In genomic region chr5:122780791-122781432, GRCm38 (mm10) we compare ENCODE assay signal across 17 mouse cellular contexts. TPM values are rescaled to one million over a fixed set of nuclear protein-coding genes. Genes with fewer than 3 reads are reported as not detected.
A peak's percentile ranks its signal among the peaks of the same experiment; 100 is the strongest.
DNase-seq lines count a peak whose midpoint lies in the region; ATAC-seq and TF ChIP-seq lines count a peak whose summit lies in the region.
"Had no signal": no experiment of that assay in that cellular context is flagged by ENCODE, and none has a peak within 500 bp of the region (broad histone marks: within the 10 kb centered on the region; RNA-seq: fewer than 3 reads in every experiment).

No protein-coding gene starts in this region.

- TF ChIP-seq EP300 in MEL (IDR thresholded peaks at IDR 0.05; ENCODE audit: low read depth in 1 of 2, low read length in 2 of 2) = no peak

- H3K27me3 ChIP-seq in hindbrain, postnatal 0 days (ENCODE audit: insufficient read depth, low read length) = no peaks in the 10 kb centered on the region
- H3K27me3 ChIP-seq in hindbrain, embryonic 12.5 days = no peaks in the 10 kb centered on the region
- H3K27me3 ChIP-seq in lung, embryonic 14.5 days (ENCODE audit: insufficient read depth, low read length) = no peaks in the 10 kb centered on the region
- no peaks in the 10 kb centered on the region for H3K27me3 ChIP-seq in MEL (ENCODE audit: control insufficient read depth in 1 of 2, insufficient read depth in 2 of 2, low read length in 2 of 2)
- H3K27me3 ChIP-seq in limb, embryonic 10.5 days (ENCODE audit: low read depth, poor library complexity, severe bottlenecking) = no peaks in the 10 kb centered on the region
- H3K27me3 ChIP-seq: embryonic facial prominence, embryonic 12.5 days; neural tube, embryonic 12.5 days had no signal

- no peak overlapping the region for H3K9ac ChIP-seq in hindbrain, postnatal 0 days (replicated peaks; ENCODE audit: low read length)
- H3K9ac ChIP-seq in hindbrain, embryonic 12.5 days = no peak overlapping the region
- no peak overlapping the region for H3K9ac ChIP-seq in lung, embryonic 14.5 days
- H3K9ac ChIP-seq in MEL (ENCODE audit: control insufficient read depth, low read depth, low read length, poor library complexity, severe bottlenecking) = no peak overlapping the region
- H3K9ac ChIP-seq: embryonic facial prominence, embryonic 12.5 days; neural tube, embryonic 12.5 days had no signal

- TF ChIP-seq RAD21 in MEL (IDR thresholded peaks at IDR 0.05; ENCODE audit: low read depth, low read length) = peak; percentile 13; the same call in 1 of the 2 replicates

- 88% methylated on average over 19 of the region's 19 CpGs for WGBS in hindbrain, postnatal 0 days
- 91% methylated on average over 19 of the region's 19 CpGs for WGBS in hindbrain, embryonic 12.5 days
- WGBS in lung, embryonic 14.5 days = 90% methylated on average over 19 of the region's 19 CpGs
- WGBS in limb, embryonic 10.5 days = 91% methylated on average over 19 of the region's 19 CpGs

- peak; percentile 19; the same call in 1 of the 2 replicates for TF ChIP-seq CTCF in hindbrain, postnatal 0 days (IDR thresholded peaks at IDR 0.05; ENCODE audit: low read depth)
- peak; percentile 26; the same call in 1 of the 2 replicates for TF ChIP-seq CTCF in lung, embryonic 14.5 days (IDR thresholded peaks at IDR 0.05; ENCODE audit: low read depth)
- peak; percentile 38 to 51 (median 44); a peak in 5 of 6 replicates for TF ChIP-seq CTCF in MEL (IDR thresholded peaks at IDR 0.05 in 2 of 3, conservative IDR thresholded peaks at IDR 0.05 in 1 of 3; ENCODE audit: control insufficient read depth in 1 of 3, insufficient read depth in 1 of 3, low read depth in 2 of 3, low read length in 3 of 3, poor library complexity in 1 of 3, severe bottlenecking in 1 of 3)

- peaks cover 12% of the 10 kb centered on the region for H3K79me2 ChIP-seq in MEL (ENCODE audit: control insufficient read depth, insufficient read depth, low read length, poor library complexity)

- no peak overlapping the region for H3K4me3 ChIP-seq in hindbrain, postnatal 0 days (ENCODE audit: low read length)
- no peak overlapping the region for H3K4me3 ChIP-seq in hindbrain, embryonic 12.5 days
- no peak overlapping the region for H3K4me3 ChIP-seq in lung, embryonic 14.5 days (ENCODE audit: low read depth, low read length)
- H3K4me3 ChIP-seq in MEL (ENCODE audit: control insufficient read depth in 1 of 2, insufficient read depth in 1 of 2, low read depth in 2 of 2, low read length in 2 of 2) = no peak overlapping the region
- H3K4me3 ChIP-seq in limb, embryonic 10.5 days = 0 out of 2 replicates have a peak overlapping the region, but pooled peaks have one; percentile 6
- H3K4me3 ChIP-seq: neural tube, embryonic 12.5 days had no signal

- no peak for ATAC-seq in hindbrain, postnatal 0 days
- ATAC-seq in hindbrain, embryonic 12.5 days (ENCODE audit: low FRiP score) = no peak
- ATAC-seq in lung, embryonic 14.5 days (ENCODE audit: insufficient read depth) = no peak
- ATAC-seq: hindbrain, embryonic 16.5 days; midbrain, embryonic 16.5 days had no signal

- TF ChIP-seq POLR2A in MEL (IDR thresholded peaks at IDR 0.05; ENCODE audit: control insufficient read depth in 1 of 2, insufficient read depth in 1 of 2, low read depth in 1 of 2, low read length in 2 of 2, poor library complexity in 1 of 2) = no peak

- DNase-seq in hindbrain, postnatal 0 days (ENCODE audit: low spot score) = no peak
- no peak for DNase-seq in lung, embryonic 14.5 days
- no peak for DNase-seq in lung, adult 18-20 months
- no peak for DNase-seq in MEL (ENCODE audit: low read depth, low spot score)
- no peak for DNase-seq in limb, embryonic 10.5 days (ENCODE audit: low spot score)
- DNase-seq in right cerebral cortex, postnatal 36 days (ENCODE audit: low spot score in 2 of 2) = no peak
- DNase-seq: adrenal gland, postnatal 36 days; cerebellum, postnatal 14 days; gastrocnemius, postnatal 14 days; kidney, postnatal 10 days; thymus, postnatal 36 days had no signal

- H3K4me1 ChIP-seq in hindbrain, postnatal 0 days (ENCODE audit: insufficient read depth, low read length) = no peaks in the 10 kb centered on the region
- H3K4me1 ChIP-seq in hindbrain, embryonic 12.5 days = peaks cover 8% of the 10 kb centered on the region
- no peaks in the 10 kb centered on the region for H3K4me1 ChIP-seq in lung, embryonic 14.5 days (ENCODE audit: insufficient read depth)
- peaks cover 4 to 22% of the 10 kb centered on the region in 2 experiments for H3K4me1 ChIP-seq in MEL (ENCODE audit: control insufficient read depth in 1 of 2, insufficient read depth in 2 of 2, low read length in 2 of 2)
- peaks cover 26% of the 10 kb centered on the region for H3K4me1 ChIP-seq in limb, embryonic 10.5 days

- H3K36me3 ChIP-seq in hindbrain, postnatal 0 days (ENCODE audit: insufficient read depth, low read length) = no peaks in the 10 kb centered on the region
- peaks cover under 1% of the 10 kb centered on the region; the same call in 1 of the 2 replicates for H3K36me3 ChIP-seq in hindbrain, embryonic 12.5 days
- H3K36me3 ChIP-seq in lung, embryonic 14.5 days (ENCODE audit: insufficient read depth) = no peaks in the 10 kb centered on the region
- H3K36me3 ChIP-seq in MEL (ENCODE audit: control insufficient read depth in 1 of 2, insufficient read depth in 2 of 2, low read length in 2 of 2) = peaks cover 0 to 3% of the 10 kb centered on the region in 2 experiments; a peak in 1 of 4 replicates
- H3K36me3 ChIP-seq in limb, embryonic 10.5 days = peaks cover 12% of the 10 kb centered on the region
- H3K36me3 ChIP-seq: neural tube, embryonic 12.5 days had no signal

- H3K27ac ChIP-seq in hindbrain, postnatal 0 days = no peak overlapping the region
- H3K27ac ChIP-seq in hindbrain, embryonic 12.5 days = no peak overlapping the region
- no peak overlapping the region for H3K27ac ChIP-seq in lung, embryonic 14.5 days (ENCODE audit: low read depth)
- no peak overlapping the region for H3K27ac ChIP-seq in MEL (ENCODE audit: control insufficient read depth, low read depth, low read length)
- H3K27ac ChIP-seq in limb, embryonic 10.5 days = no peak overlapping the region
- H3K27ac ChIP-seq: embryonic facial prominence, embryonic 12.5 days; neural tube, embryonic 12.5 days had no signal

- no peaks in the 10 kb centered on the region for H3K9me3 ChIP-seq in hindbrain, postnatal 0 days (ENCODE audit: low read length)
- no peaks in the 10 kb centered on the region for H3K9me3 ChIP-seq in hindbrain, embryonic 12.5 days (replicated peaks)
- H3K9me3 ChIP-seq in lung, embryonic 14.5 days (ENCODE audit: low read depth, low read length) = peaks cover 3% of the 10 kb centered on the region; the same call in 1 of the 2 replicates
- H3K9me3 ChIP-seq in MEL (replicated peaks; ENCODE audit: insufficient read depth, low read length) = no peaks in the 10 kb centered on the region
- no peaks in the 10 kb centered on the region for H3K9me3 ChIP-seq in limb, embryonic 10.5 days (replicated peaks)
- H3K9me3 ChIP-seq: embryonic facial prominence, embryonic 12.5 days; neural tube, embryonic 12.5 days had no signal

- H3K4me2 ChIP-seq in hindbrain, postnatal 0 days (ENCODE audit: low read depth, low read length) = no peak overlapping the region
- no peak overlapping the region for H3K4me2 ChIP-seq in hindbrain, embryonic 12.5 days (replicated peaks)
- no peak overlapping the region for H3K4me2 ChIP-seq in lung, embryonic 14.5 days
- H3K4me2 ChIP-seq: embryonic facial prominence, embryonic 12.5 days; heart, embryonic 11.5 days; neural tube, embryonic 12.5 days had no signal

TF ChIP-seq in MEL, 35 proteins besides CTCF, POLR2A, EP300 and RAD21:
- TF ChIP-seq ETS1 (IDR thresholded peaks at IDR 0.05; ENCODE audit: low read depth, low read length) = no peak
- peak; percentile 33 for TF ChIP-seq SMC3 (IDR thresholded peaks at IDR 0.05; ENCODE audit: low read depth, low read length)
- TF ChIP-seq USF1 (IDR thresholded peaks at IDR 0.05; ENCODE audit: low read depth, low read length) = no peak

RNA-seq across cellular contexts. Expression of gene Camkk2, which starts 1.7 kb away (rescaled TPM):
- 82.0 and 112 TPM in 2 replicates for total RNA-seq in hindbrain, postnatal 0 days (2014; rRNA removed)
- 61.8 and 65.3 TPM in 2 replicates for polyA plus RNA-seq in hindbrain, postnatal 0 days (2015; fragmentation: Nextera tagmentation; extraction: Ambion mirVana)
- 48.7 and 50.4 TPM in 2 replicates for polyA plus RNA-seq in hindbrain, embryonic 12.5 days (2016; fragmentation: Nextera tagmentation; extraction: Ambion mirVana)
- polyA plus RNA-seq in lung, embryonic 14.5 days (2014; fragmentation: Nextera tagmentation; extraction: Ambion mirVana) = 35.8 and 36.2 TPM in 2 replicates
- total RNA-seq in MEL (2012; rRNA removed) = 16.3 and 23.7 TPM in 2 replicates
- polyA plus RNA-seq in MEL (2012; ENCODE audit: insufficient read depth in 1 of 2, insufficient read length in 2 of 2, low read depth in 1 of 2, low replicate concordance in 2 of 2, missing spikeins in 1 of 2) = 10 to 100 TPM in 1 of 2 experiments, not detected in 1; 24.8 TPM
- polyA plus RNA-seq in limb, embryonic 10.5 days (2016; fragmentation: Nextera tagmentation; extraction: Ambion mirVana) = 29.3 and 30.0 TPM in 2 replicates

RNA-seq across cellular contexts. Expression of gene Anapc5, which starts 40.2 kb away (rescaled TPM):
- total RNA-seq in hindbrain, postnatal 0 days (2014; rRNA removed) = 446 and 449 TPM in 2 replicates
- 416 and 426 TPM in 2 replicates for polyA plus RNA-seq in hindbrain, postnatal 0 days (2015; fragmentation: Nextera tagmentation; extraction: Ambion mirVana)
- polyA plus RNA-seq in hindbrain, embryonic 12.5 days (2016; fragmentation: Nextera tagmentation; extraction: Ambion mirVana) = 508 and 529 TPM in 2 replicates
- polyA plus RNA-seq in lung, embryonic 14.5 days (2014; fragmentation: Nextera tagmentation; extraction: Ambion mirVana) = 459 and 472 TPM in 2 replicates
- total RNA-seq in MEL (2012; rRNA removed) = 244 and 262 TPM in 2 replicates
- 100 to 1,000 TPM in 1 of 2 experiments, not detected in 1; 390 TPM for polyA plus RNA-seq in MEL (2012; ENCODE audit: insufficient read depth in 1 of 2, insufficient read length in 2 of 2, low read depth in 1 of 2, low replicate concordance in 2 of 2, missing spikeins in 1 of 2)
- polyA plus RNA-seq in limb, embryonic 10.5 days (2016; fragmentation: Nextera tagmentation; extraction: Ambion mirVana) = 489 and 505 TPM in 2 replicates
